Mouse (Mus musculus): ENCODE measurements at regions not wholly inside any gene's neighbourhood (a gene's known extent, or its start where the extent isn't known, plus 50 kb on each side); places are given as distances from the start of the nearest gene placed in this dataset.

- no peak for TF ChIP-seq CTCF (IDR thresholded peaks at IDR 0.05)
- no peak for TF ChIP-seq EP300 (IDR thresholded peaks at IDR 0.05)
These were observed 54.7 kb upstream of the Crim1 start for GRCm38 (mm10) chr17:78145335-78145734.
